Mouse (Mus musculus): ENCODE measurements around the gene Cldn19. TPM values are rescaled to one million over a fixed set of nuclear protein-coding genes. Genes with fewer than 3 reads are reported as not detected.

Cldn19 gene
- 0.13 and 0.27 TPM in 2 replicates for polyA plus RNA-seq (2012; rRNA removed)

DNA sequence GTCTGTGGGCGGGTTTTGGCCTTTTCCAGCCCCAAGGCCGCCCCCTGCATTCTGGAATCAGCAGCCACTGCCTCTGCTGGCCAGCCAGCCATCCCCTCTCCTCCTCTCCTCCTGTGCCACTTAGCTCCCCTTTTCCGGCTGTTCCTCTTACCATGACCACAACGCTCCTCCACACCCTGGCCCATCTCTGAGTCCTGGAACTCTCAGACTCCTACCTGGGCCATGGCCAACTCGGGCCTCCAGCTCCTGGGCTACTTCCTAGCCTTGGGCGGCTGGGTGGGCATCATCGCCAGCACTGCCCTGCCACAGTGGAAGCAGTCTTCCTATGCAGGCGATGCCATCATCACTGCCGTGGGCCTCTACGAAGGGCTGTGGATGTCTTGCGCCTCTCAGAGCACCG is at the start of gene Cldn19:
Gene Cldn19 (plus strand): TSS at position 64 of the 400 bp plus-strand sequence.

DNA sequence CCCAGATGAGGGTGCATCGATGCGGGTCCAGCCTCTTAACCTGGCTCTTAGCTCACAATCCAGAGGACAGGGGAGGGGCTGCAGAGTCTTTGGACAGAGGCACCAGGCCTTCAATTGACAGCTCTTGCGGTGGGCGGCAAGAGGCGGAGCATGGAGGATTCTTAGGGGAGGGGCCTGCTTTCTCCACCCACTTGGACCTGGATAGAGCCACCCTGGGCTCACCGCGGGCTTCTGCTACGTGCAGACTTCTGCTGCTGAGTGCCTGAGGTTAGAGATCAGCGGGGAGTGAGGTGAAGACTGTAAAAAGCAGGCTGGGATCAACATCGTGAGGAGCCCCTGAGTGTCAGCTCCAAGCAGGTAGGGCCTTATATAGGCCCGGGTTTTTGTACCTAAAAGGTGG is 37.0 kb upstream of the Cldn19 start, which contains the start of gene Tmem269:
Gene Tmem269 (minus strand): TSS at position 49 of the 400 bp plus-strand sequence.

DNA sequence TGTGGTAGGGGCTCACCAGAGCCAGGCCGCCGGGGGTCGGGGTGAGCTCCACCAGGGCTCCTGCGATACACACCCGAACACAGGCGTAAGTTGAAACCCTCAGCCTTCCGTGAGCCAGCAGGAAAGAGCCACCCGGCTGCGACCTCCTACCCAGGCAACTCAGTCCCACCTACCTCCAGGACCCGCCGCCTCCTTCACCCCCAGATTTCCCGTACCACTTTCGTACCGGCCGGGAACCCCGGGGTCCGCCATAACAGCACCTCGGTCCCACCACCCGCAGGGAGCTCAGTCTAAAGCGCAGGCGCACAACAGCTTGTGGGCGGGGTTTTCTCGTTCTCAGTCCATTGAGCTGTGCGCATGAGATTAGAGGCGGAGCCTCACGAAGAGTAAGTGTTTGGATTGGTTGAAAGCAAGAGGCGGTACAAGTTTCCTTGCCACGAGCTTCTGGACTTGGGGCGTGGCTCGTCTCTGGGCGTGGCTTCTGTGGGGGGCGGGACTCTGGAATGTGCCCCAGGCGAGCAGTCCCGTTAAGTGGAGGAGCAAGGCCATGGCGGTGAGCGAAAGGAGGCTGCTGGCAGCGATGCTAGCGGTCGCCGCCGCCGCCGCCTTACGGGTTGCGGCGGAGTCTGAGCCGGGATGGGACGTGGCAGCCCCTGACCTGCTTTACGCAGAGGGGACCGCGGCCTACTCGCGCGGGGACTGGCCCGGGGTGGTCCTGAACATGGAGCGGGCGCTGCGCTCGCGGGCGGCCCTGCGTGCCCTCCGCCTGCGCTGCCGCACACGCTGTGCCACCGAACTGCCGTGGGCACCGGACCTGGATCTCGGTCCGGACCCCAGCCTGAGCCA is 22.6 kb upstream of the Cldn19 start, which contains the start of the genes AU022252 and P3h1:
Gene AU022252 (minus strand): TSS at position 303 of the 846 bp plus-strand sequence.
Gene P3h1 (plus strand): TSS at position 506 of the 846 bp plus-strand sequence.

DNA sequence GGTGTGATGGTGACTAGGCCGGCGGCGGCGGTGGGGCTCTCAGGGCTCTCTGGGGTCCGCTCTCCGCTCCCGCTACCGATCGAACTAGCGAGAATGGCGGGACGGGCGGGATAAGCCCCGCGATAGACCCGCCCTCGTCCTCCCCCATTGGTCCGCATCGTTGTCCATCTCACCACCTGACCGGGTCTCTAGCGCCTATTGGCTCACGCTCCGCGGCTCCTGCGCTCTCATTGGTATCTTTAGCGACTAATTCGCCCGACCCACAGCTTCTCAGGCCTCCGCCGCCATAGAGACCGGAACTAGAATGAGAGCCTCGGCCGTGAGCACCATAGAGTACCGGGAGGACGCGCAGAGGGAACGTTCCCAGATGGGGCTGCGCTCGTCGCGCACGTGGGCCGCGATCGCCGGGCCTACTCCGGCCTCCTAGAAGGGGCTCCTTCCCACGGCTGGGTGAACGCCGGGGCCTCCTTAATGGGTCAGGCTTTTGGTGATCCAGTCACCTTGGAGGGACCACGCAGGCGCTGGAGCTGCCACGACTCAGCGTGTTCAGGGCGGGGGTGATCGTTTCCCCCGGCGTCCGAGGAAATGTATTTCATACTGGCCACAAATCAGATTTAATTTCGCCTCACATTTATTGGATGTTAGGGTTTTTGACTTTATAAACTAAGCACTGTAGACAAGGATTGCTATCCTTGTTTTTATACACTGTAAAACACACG is 39.4 kb downstream of the Cldn19 start, which contains the start of gene Ybx1:
Gene Ybx1 (minus strand): TSS at position 190 of the 719 bp plus-strand sequence.

Other genes starting within 250 kb of the Cldn19 start
- 77.0 and 86.0 TPM in 2 replicates for gene Slc2a1, start 146.7 kb upstream of the Cldn19 start, polyA plus RNA-seq (2012; rRNA removed)
- 9.7 and 14.4 TPM in 2 replicates for gene Zfp691, start 81.2 kb upstream of the Cldn19 start, polyA plus RNA-seq (2012; rRNA removed)
- gene Ermap, start 65.4 kb upstream of the Cldn19 start, polyA plus RNA-seq (2012; rRNA removed) = 19.8 and 21.1 TPM in 2 replicates
- gene Svbp, start 60.1 kb upstream of the Cldn19 start, polyA plus RNA-seq (2012; rRNA removed) = 94.0 and 96.6 TPM in 2 replicates
- gene Tmem269, start 37.2 kb upstream of the Cldn19 start, polyA plus RNA-seq (2012; rRNA removed) = 0.08 and 0.22 TPM in 2 replicates
- gene AU022252, start 22.7 kb upstream of the Cldn19 start, polyA plus RNA-seq (2012; rRNA removed) = 13.9 and 18.3 TPM in 2 replicates
- gene P3h1, start 22.5 kb upstream of the Cldn19 start, polyA plus RNA-seq (2012; rRNA removed) = 33.3 and 35.2 TPM in 2 replicates
- 896 and 955 TPM in 2 replicates for gene Ybx1, start 39.2 kb downstream of the Cldn19 start, polyA plus RNA-seq (2012; rRNA removed)
- 113 and 127 TPM in 2 replicates for gene Ppih, start 65.1 kb downstream of the Cldn19 start, polyA plus RNA-seq (2012; rRNA removed)
- gene Ccdc30, start 160.1 kb downstream of the Cldn19 start, polyA plus RNA-seq (2012; rRNA removed) = 6.0 and 9.9 TPM in 2 replicates
- 12.4 and 13.1 TPM in 2 replicates for gene Ppcs, start 167.0 kb downstream of the Cldn19 start, polyA plus RNA-seq (2012; rRNA removed)
- 0.09 and 0.16 TPM in 2 replicates for gene Zmynd12, start 167.4 kb downstream of the Cldn19 start, polyA plus RNA-seq (2012; rRNA removed)
- gene Rimkla, start 237.2 kb downstream of the Cldn19 start, polyA plus RNA-seq (2012; rRNA removed) = 2.8 and 3.7 TPM in 2 replicates

Data from central nervous system, embryonic 11.5 days (tissue).